Mouse (Mus musculus) heart, embryonic 13.5 days (tissue): ENCODE data around the gene Ptprcap. TPM values are rescaled to one million over a fixed set of nuclear protein-coding genes. Genes with fewer than 3 reads are reported as not detected.

ENCODE experiments used
- ATAC-seq: fragments of 200-750 bp; cut with Nextera tagmentation; 2 replicates; pipeline ENCODE4 v1.8.0; 2017; ENCODE audit warnings: moderate TSS enrichment; ENCODE audit not compliant: insufficient number of reproducible peaks, low FRiP score, low TSS enrichment; ENCODE audit errors: extremely low read depth
- H3K27ac ChIP-seq: fragments of 300-500 bp; sonication (generic); replicated peaks from 2 replicates; pipeline ENCODE4 v1.5.1; 2015; ENCODE audit warnings: moderate library complexity, mild to moderate bottlenecking, inconsistent platforms
- H3K27me3 ChIP-seq: fragments of 300-500 bp; sonication (generic); replicated peaks from 2 replicates; pipeline ENCODE4 v1.6.1; 2015; ENCODE audit warnings: mild to moderate bottlenecking, inconsistent platforms
- H3K36me3 ChIP-seq: fragments of 300-500 bp; sonication (generic); 2 replicates; pipeline ENCODE4 v1.6.1; 2015; ENCODE audit warnings: mild to moderate bottlenecking, inconsistent platforms
- H3K4me1 ChIP-seq: fragments of 300-500 bp; sonication (generic); 2 replicates; pipeline ENCODE4 v1.6.1; 2015; ENCODE audit warnings: inconsistent platforms
- H3K4me2 ChIP-seq: fragments of 300-500 bp; sonication (generic); 2 replicates; pipeline ENCODE4 v1.6.1; 2015; ENCODE audit warnings: inconsistent platforms, mild to moderate bottlenecking, moderate library complexity
- H3K4me3 ChIP-seq: fragments of 300-500 bp; sonication (generic); 2 replicates; pipeline ENCODE4 v1.5.1; 2015; ENCODE audit warnings: moderate library complexity, mild to moderate bottlenecking, inconsistent platforms
- H3K9ac ChIP-seq: fragments of 300-500 bp; sonication (generic); 2 replicates; pipeline ENCODE4 v1.6.1; 2015; ENCODE audit warnings: inconsistent platforms, mild to moderate bottlenecking, moderate library complexity
- H3K9me3 ChIP-seq: fragments of 300-500 bp; sonication (generic); 2 replicates; pipeline ENCODE4 v1.6.1; 2016; ENCODE audit warnings: inconsistent platforms
- WGBS: fragments of 180-500 bp; shearing (Covaris S2); methylation state at CpG from one replicate; pipeline ENCODE4 v1.1.7; 2015; ENCODE audit warnings: mixed read lengths; 5-methylcytosine and 5-hydroxymethylcytosine counted together
- polyA plus RNA-seq: library from polyadenylated mRNA; unstranded; fragments of >200 nt; fragmentation: Nextera tagmentation; extraction: Ambion mirVana; gene quantifications from 2 replicates; pipeline ENCODE4 v1.2.1, GENCODE M21; 2015

Ptprcap gene
- 1.2 and 1.4 TPM in 2 replicates for polyA plus RNA-seq

- Histone ChIP-seq H3K4me3 (no peak within 1 kb of the TSS), H3K27ac (no peak within 1 kb of the TSS; the same call in 1 of the 2 replicates), H3K4me1 (peaks cover 35% of the 10 kb centered on the region), H3K9ac (0 out of 2 replicates have a peak within 1 kb of the TSS, but pooled peaks have one; percentile 16), H3K36me3 (peaks cover 71% of the 10 kb centered on the region), H3K4me2 (no peak within 1 kb of the TSS), H3K9me3 (no peaks in the 10 kb centered on the region), H3K27me3 (no peaks in the 10 kb centered on the region)
- no peak for ATAC-seq
- WGBS, result 63% methylated on average over 11 of the region's 11 CpGs
Observed at GRCm38 (mm10) chr19:4153232-4153654, at the start of gene Ptprcap. Gene Ptprcap, plus strand, starts transcription at chr19:4153604.

- no peaks in the 10 kb centered on the region for H3K9me3 ChIP-seq
- H3K27ac ChIP-seq, result no peak overlapping the region
- ATAC-seq, result no peak
- no peak overlapping the region for H3K9ac ChIP-seq
- H3K27me3 ChIP-seq, result peaks cover 38% of the 10 kb centered on the region
- WGBS, result 41% methylated on average over 3 of the region's 3 CpGs
- H3K4me3 ChIP-seq, result no peak overlapping the region
- peaks cover 25% of the 10 kb centered on the region for H3K4me1 ChIP-seq
- peaks cover 44% of the 10 kb centered on the region for H3K36me3 ChIP-seq
- H3K4me2 ChIP-seq, result no peak overlapping the region
Observed at GRCm38 (mm10) chr19:4103792-4104191, 49.6 kb upstream of the Ptprcap start.

- WGBS, result 78% methylated on average over 16 of the region's 16 CpGs
Observed at GRCm38 (mm10) chr19:4104675-4105194, 48.7 kb upstream of the Ptprcap start.

GRCm38 (mm10) chr19:4106654-4107053 is 46.8 kb upstream of the Ptprcap start:
- H3K9me3 ChIP-seq, result no peaks in the 10 kb centered on the region
- WGBS, result 82% methylated on average over 14 of the region's 14 CpGs

More at GRCm38 (mm10) chr19:4104675-4105194, 48.7 kb upstream of the Ptprcap start:
- no peak for ATAC-seq
- Histone ChIP-seq H3K36me3 (peaks cover 47% of the 10 kb centered on the region), H3K4me1 (peaks cover 17% of the 10 kb centered on the region), H3K27me3 (peaks cover 38% of the 10 kb centered on the region), H3K27ac (no peak overlapping the region), H3K9ac (no peak overlapping the region), H3K4me3 (no peak overlapping the region), H3K4me2 (no peak overlapping the region), H3K9me3 (no peaks in the 10 kb centered on the region)

GRCm38 (mm10) chr19:4108535-4108934 is 44.9 kb upstream of the Ptprcap start:
- Histone ChIP-seq H3K36me3 (peaks cover 65% of the 10 kb centered on the region), H3K4me3 (no peak overlapping the region), H3K27ac (no peak overlapping the region), H3K9me3 (no peaks in the 10 kb centered on the region), H3K9ac (no peak overlapping the region), H3K27me3 (0 out of 2 replicates have a peak, but pooled peaks cover 3% of the 10 kb centered on the region), H3K4me2 (no peak overlapping the region), H3K4me1 (peaks cover 8% of the 10 kb centered on the region)
- WGBS, result 85% methylated on average over 9 of the region's 9 CpGs
- ATAC-seq, result no peak

More at GRCm38 (mm10) chr19:4106654-4107053, 46.8 kb upstream of the Ptprcap start:
- Histone ChIP-seq H3K27ac (no peak overlapping the region), H3K36me3 (peaks cover 57% of the 10 kb centered on the region), H3K4me3 (no peak overlapping the region), H3K9ac (no peak overlapping the region), H3K4me2 (no peak overlapping the region), H3K27me3 (peaks cover 22% of the 10 kb centered on the region), H3K4me1 (no peaks in the 10 kb centered on the region)
- ATAC-seq, result no peak

- 88% methylated on average over 26 of the region's 26 CpGs for WGBS
- no peak overlapping the region for H3K9ac ChIP-seq
- H3K27me3 ChIP-seq, result no peaks in the 10 kb centered on the region
- H3K27ac ChIP-seq, result no peak overlapping the region
- no peak for ATAC-seq
- no peak overlapping the region for H3K4me2 ChIP-seq
- H3K36me3 ChIP-seq, result peaks cover 74% of the 10 kb centered on the region
- no peak overlapping the region for H3K4me3 ChIP-seq
- H3K4me1 ChIP-seq, result peaks cover 18% of the 10 kb centered on the region
- no peaks in the 10 kb centered on the region for H3K9me3 ChIP-seq
Observed at GRCm38 (mm10) chr19:4112063-4112960, 41.1 kb upstream of the Ptprcap start.

- no peak for ATAC-seq
- H3K27me3 ChIP-seq, result no peaks in the 10 kb centered on the region
- peaks cover 78% of the 10 kb centered on the region for H3K36me3 ChIP-seq
- H3K9ac ChIP-seq, result 0 out of 2 replicates have a peak overlapping the region, but pooled peaks have one; percentile 14
- peaks cover 18% of the 10 kb centered on the region for H3K4me1 ChIP-seq
- H3K27ac ChIP-seq, result peak overlapping the region; percentile 55
- no peaks in the 10 kb centered on the region for H3K9me3 ChIP-seq
- H3K4me2 ChIP-seq, result no peak overlapping the region
- WGBS, result 56% methylated on average over 13 of the region's 13 CpGs
- H3K4me3 ChIP-seq, result no peak overlapping the region
Observed at GRCm38 (mm10) chr19:4113186-4113805, 40.1 kb upstream of the Ptprcap start.

- Histone ChIP-seq H3K4me2 (no peak overlapping the region), H3K4me1 (peaks cover 18% of the 10 kb centered on the region), H3K9me3 (no peaks in the 10 kb centered on the region), H3K27me3 (no peaks in the 10 kb centered on the region), H3K36me3 (peaks cover 82% of the 10 kb centered on the region), H3K4me3 (no peak overlapping the region), H3K27ac (peak overlapping the region; percentile 55; the same call in 1 of the 2 replicates), H3K9ac (0 out of 2 replicates have a peak overlapping the region, but pooled peaks have one; percentile 3)
- ATAC-seq, result 0 out of 2 replicates have a peak, but pooled peaks have one; percentile 51
- WGBS, result 47% methylated on average over 5 of the region's 5 CpGs
Observed at GRCm38 (mm10) chr19:4113806-4114230, 39.6 kb upstream of the Ptprcap start.

- H3K36me3 ChIP-seq, result peaks cover 81% of the 10 kb centered on the region
- no peaks in the 10 kb centered on the region for H3K9me3 ChIP-seq
- H3K27me3 ChIP-seq, result no peaks in the 10 kb centered on the region
- H3K4me3 ChIP-seq, result no peak overlapping the region
- H3K9ac ChIP-seq, result no peak overlapping the region
- no peak overlapping the region for H3K27ac ChIP-seq
- WGBS, result 86% methylated on average over 10 of the region's 10 CpGs
- H3K4me1 ChIP-seq, result peaks cover 18% of the 10 kb centered on the region
- H3K4me2 ChIP-seq, result no peak overlapping the region
- no peak for ATAC-seq
Observed at GRCm38 (mm10) chr19:4114551-4114950, 38.9 kb upstream of the Ptprcap start.

- Histone ChIP-seq H3K27ac (no peak overlapping the region), H3K27me3 (no peaks in the 10 kb centered on the region), H3K4me2 (no peak overlapping the region), H3K4me3 (no peak overlapping the region), H3K4me1 (peaks cover 18% of the 10 kb centered on the region), H3K9ac (no peak overlapping the region), H3K36me3 (peaks cover 81% of the 10 kb centered on the region), H3K9me3 (no peaks in the 10 kb centered on the region)
- ATAC-seq, result no peak
- 86% methylated on average over 10 of the region's 10 CpGs for WGBS
Observed at GRCm38 (mm10) chr19:4115144-4115543, 38.3 kb upstream of the Ptprcap start.

- H3K36me3 ChIP-seq, result peaks cover 80% of the 10 kb centered on the region
Observed at GRCm38 (mm10) chr19:4115816-4116215, 37.6 kb upstream of the Ptprcap start.

More at GRCm38 (mm10) chr19:4115816-4116215, 37.6 kb upstream of the Ptprcap start:
- no peak for ATAC-seq
- no peak overlapping the region for H3K4me2 ChIP-seq
- no peaks in the 10 kb centered on the region for H3K27me3 ChIP-seq
- 76% methylated on average over 11 of the region's 11 CpGs for WGBS
- H3K27ac ChIP-seq, result no peak overlapping the region
- H3K4me1 ChIP-seq, result peaks cover 25% of the 10 kb centered on the region
- no peak overlapping the region for H3K4me3 ChIP-seq
- H3K9me3 ChIP-seq, result no peaks in the 10 kb centered on the region
- H3K9ac ChIP-seq, result no peak overlapping the region
